Mouse (Mus musculus): ENCODE measurements around the gene Cyp1a1.

GRCm38 (mm10) chr9:57671037-57671436, 16.7 kb upstream of the Cyp1a1 start:
- TF ChIP-seq CTCF (IDR thresholded peaks at IDR 0.05; ENCODE audit: low read depth, low read length), result no peak
- TF ChIP-seq GATA1 (IDR thresholded peaks at IDR 0.05; ENCODE audit: borderline replicate concordance, low read length), result no peak
- TF ChIP-seq TAL1 (conservative IDR thresholded peaks at IDR 0.05; ENCODE audit: low read depth, low read length), result no peak
- TF ChIP-seq POLR2AphosphoS5 (IDR thresholded peaks at IDR 0.05; ENCODE audit: insufficient replicate concordance, low read depth, low read length), result no peak
- no peak for TF ChIP-seq GATA2 (IDR thresholded peaks at IDR 0.05; ENCODE audit: borderline replicate concordance, low read depth, low read length)
